Mouse (Mus musculus) thymus, postnatal 4 days (tissue): Measurements from ENCODE around the gene Ephx1.

Experiments used
- DNase-seq: peaks from one replicate; pipeline ENCODE4 v3.0.0; 2021

Ephx1 gene

GRCm38 (mm10) chr1:180934467-180935419 is 86.0 kb downstream of the Ephx1 start, which contains the start of gene Lefty1:
Gene Lefty1 (plus strand): TSS chr1:180935022.
- no peak for DNase-seq

GRCm38 (mm10) chr1:180933659-180934058 is 87.0 kb downstream of the Ephx1 start:
- DNase-seq: no peak

- DNase-seq: no peak
These were observed 89.6 kb downstream of the Ephx1 start for GRCm38 (mm10) chr1:180931106-180931505.

- DNase-seq: no peak
These were observed 91.1 kb downstream of the Ephx1 start for GRCm38 (mm10) chr1:180929599-180929998.

- no peak for DNase-seq
These were observed 94.4 kb downstream of the Ephx1 start for GRCm38 (mm10) chr1:180926286-180926685.
